Mouse (Mus musculus) spleen, postnatal 10 days (tissue): ENCODE measurements at regions not wholly inside any gene's neighbourhood (a gene's known extent, or its start where the extent isn't known, plus 50 kb on each side); places are given as distances from the start of the nearest gene placed in this dataset.
"Not testable (repeated sequence)": the region's sequence is repeated elsewhere in the genome, so short reads cannot be mapped to it uniquely, and the experiment has no call there.

Experiments used
- DNase-seq, 2 experiments: peaks; one replicate each; pipeline ENCODE4 v3.0.0; 2021 to 2022; ENCODE audit warnings: low spot score in 2 of 2

- not testable (repeated sequence) for DNase-seq
These were observed 814.3 kb downstream of the Dad1 start for GRCm38 (mm10) chr14:53439643-53440042.

DNA sequence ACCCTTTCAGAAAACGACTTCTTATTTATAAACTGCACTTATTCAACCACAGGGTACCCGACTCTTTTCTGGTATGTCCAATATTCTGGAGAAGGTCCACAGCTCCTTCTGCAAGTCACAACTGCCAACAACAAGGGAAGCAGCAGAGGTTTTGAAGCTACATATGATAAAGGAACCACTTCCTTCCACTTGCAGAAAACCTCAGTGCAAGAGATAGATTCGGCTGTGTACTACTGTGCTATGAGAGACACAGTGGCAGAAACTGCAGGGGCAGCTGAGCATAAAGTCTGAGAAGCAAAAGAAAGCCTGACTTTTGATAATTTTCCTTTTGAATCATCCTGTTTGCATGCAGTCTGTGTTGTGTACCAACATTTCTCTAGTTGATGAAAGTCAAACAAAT, 823.8 kb downstream of the Dad1 start:
- not testable (repeated sequence) for DNase-seq

DNA sequence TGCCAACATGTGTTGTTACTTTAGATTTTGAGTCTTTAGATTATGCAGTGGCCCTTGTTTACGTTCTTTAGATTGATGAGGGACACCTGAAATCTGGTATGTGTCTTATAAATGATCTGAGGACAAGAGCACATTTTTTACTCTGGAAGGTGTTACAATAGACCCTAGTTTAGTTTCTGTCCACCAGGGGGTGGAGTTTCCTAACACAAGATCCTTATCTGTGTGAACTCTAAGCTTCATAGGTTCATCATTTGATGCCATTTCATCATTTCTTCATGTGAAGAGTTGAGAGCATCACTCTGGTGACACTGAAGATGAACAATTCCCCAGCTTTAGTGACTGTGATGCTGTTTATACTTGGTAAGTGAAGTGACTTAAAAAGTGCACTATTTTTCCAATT, 825.5 kb downstream of the Dad1 start:
- not testable (repeated sequence) for DNase-seq

GRCm38 (mm10) chr14:53427636-53428035, 826.3 kb downstream of the Dad1 start:
- not testable (repeated sequence) for DNase-seq

- peak in 1 of 2 experiments; percentile 13 for DNase-seq
These were observed 836.9 kb downstream of the Dad1 start for GRCm38 (mm10) chr14:53416955-53417354.

GRCm38 (mm10) chr14:53407500-53408227, 846.2 kb downstream of the Dad1 start:
- DNase-seq, result not testable (repeated sequence)

DNA sequence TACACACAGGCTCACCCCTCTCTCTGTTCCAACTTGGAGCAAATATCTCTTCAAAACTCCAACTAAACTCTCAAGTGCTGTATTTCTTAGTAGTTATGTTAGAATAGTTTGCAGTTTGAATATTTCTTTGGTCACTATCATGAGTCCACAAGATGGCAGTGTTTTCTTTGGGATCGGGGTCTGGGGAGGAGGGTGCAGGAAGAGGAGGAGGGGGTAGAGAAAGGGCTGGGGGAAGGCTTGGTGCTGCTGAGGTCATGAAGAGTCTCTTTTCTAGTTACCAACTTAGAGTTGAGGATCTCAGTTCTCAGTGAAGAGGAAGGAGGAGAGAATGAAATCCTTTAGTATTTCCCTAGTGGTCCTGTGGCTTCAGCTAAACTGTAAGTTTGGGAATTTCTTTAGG, 863.6 kb downstream of the Dad1 start:
- not testable (repeated sequence) for DNase-seq

DNA sequence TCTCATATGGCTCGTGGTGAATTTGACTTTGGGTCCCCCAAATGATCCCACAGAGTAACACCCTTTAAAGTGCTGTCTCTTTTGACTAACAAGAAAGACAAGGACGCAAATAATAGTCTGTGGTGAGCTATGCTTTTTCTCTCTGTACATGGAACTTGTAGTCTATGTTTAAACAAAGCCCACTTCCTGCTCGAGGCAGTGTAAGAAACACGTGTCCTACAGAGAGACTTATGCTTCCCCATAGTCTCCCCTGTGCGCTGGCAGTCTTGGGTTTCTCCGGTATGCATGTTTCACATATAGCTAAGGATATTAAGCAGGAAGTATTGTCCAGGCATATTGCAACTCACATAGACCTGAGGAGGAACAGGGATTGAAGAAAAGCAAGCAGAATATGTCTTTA, 879.0 kb upstream of the Olfr1507 start:
- DNase-seq, result not testable (repeated sequence)

DNA sequence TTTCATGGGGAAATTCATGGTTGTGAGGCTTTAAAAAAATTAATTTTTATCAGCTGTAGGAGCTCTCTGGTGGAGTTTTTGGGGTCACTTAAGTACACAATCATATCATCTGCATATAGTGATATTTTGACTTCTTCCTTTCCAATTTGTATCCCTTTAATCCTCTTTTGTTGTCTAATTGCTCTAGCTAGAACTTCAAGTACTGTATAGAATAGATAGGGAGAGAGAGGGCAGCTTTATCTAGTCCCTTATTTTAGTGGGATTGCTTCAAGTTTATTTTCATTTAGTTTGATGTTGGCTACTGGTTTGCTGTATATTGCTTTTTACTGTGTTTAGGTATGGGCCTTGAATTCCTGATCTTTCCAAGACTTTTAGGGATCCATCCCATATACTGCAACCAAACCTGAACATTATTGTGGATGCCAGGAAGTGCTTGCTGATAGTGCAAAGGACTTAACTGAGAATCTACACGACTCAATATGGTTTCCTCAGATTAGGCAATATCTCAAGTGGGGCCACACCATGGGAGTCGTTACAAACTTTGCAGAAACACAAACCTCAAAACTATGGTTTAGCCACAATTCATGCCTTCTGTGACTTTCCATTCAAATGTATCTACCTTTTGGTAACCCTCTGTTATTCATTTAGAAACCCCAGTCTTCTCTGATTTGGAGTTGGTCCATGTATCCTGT, 878.4 kb upstream of the Olfr1507 start:
- not testable (repeated sequence) for DNase-seq

DNA sequence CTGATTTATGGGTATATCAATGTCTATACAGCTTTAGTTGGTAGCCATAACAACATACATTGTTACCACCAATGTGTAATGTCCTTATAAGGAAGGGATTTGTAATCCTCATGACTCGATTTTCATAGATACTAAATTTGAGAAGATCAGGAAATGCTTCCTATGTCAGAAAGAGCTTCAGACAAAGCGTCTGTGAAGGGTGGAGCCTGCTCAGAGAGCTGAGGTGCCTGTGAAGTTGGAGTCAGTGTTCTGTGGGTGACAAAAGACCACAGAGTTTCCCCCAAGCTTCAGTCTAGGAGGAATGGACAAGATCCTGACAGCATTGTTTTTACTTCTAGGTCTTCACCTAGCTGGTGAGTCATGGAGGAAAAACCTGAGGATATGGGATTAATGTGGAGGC, 874.2 kb upstream of the Olfr1507 start:
- no peak for DNase-seq

GRCm38 (mm10) chr14:53367420-53367819, 871.9 kb upstream of the Olfr1507 start:
- not testable (repeated sequence) for DNase-seq

- peak in 1 of 2 experiments; percentile 24 for DNase-seq
These were observed 868.4 kb upstream of the Olfr1507 start for GRCm38 (mm10) chr14:53363995-53364394.

- DNase-seq, result not testable (repeated sequence)
These were observed 866.5 kb upstream of the Olfr1507 start for GRCm38 (mm10) chr14:53362054-53362453.

DNA sequence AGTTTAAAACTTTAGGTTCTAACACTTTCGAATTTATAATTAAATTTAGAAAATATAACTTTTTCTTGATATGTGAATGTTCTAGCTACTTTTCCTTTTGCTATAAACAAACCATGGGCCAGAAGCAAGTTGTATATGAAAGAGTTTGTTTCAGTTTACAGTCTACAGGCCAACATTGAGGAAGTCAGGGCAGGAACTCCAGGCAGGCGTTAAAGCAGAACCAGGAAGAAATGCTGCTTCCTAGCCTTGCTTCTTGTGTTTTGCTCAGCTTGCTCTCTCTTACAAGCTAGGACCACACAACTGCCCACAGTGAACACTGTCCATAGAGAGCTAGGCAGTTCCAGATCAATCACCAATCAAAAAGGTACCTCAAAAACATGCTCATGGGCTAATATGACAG, 861.9 kb upstream of the Olfr1507 start:
- DNase-seq, result not testable (repeated sequence)

GRCm38 (mm10) chr14:53356783-53357182, 861.2 kb upstream of the Olfr1507 start:
- not testable (repeated sequence) for DNase-seq

DNA sequence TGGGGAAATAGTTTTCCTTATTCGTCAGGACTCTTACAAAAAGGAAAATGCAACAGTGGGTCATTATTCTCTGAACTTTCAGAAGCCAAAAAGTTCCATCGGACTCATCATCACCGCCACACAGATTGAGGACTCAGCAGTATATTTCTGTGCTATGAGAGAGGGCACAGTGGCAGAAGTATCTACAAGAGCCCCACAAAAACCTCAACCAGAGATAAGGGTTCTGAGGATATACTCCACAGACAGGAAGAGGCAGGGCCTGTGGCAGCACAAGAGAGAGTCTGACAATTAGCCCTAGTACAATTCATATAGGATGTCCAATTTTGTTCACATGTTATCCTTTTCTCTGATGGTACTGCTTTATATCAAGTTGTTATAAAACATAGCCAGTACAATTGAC, 855.9 kb upstream of the Olfr1507 start:
- DNase-seq, result not testable (repeated sequence)

- DNase-seq, result not testable (repeated sequence)
These were observed 855.2 kb upstream of the Olfr1507 start for GRCm38 (mm10) chr14:53350780-53351179.

- peak in 1 of 2 experiments; percentile 35 for DNase-seq
These were observed 853.6 kb upstream of the Olfr1507 start for GRCm38 (mm10) chr14:53349111-53349510.

DNA sequence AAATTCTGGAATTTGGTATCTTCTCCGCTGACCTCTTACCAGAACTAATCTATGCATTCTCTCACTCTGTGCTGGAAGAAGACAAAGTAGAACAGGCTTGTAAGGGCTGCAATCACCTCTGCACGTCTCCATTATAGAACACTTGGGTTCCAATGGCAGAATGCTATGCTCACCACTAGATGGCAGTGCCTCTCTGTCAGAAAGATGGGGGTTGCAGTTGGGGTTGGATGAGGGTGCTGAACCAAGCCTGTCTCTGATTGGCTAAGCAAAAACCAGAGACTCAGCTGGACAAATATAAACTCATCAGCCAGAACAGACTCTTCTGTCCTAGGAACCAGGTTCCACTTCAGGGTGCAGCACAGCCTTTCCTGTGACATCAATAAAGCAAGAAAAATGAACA, 850.0 kb upstream of the Olfr1507 start:
- peak in 1 of 2 experiments; percentile 22 for DNase-seq

- not testable (repeated sequence) for DNase-seq
These were observed 848.3 kb upstream of the Olfr1507 start for GRCm38 (mm10) chr14:53343849-53344248.

DNA sequence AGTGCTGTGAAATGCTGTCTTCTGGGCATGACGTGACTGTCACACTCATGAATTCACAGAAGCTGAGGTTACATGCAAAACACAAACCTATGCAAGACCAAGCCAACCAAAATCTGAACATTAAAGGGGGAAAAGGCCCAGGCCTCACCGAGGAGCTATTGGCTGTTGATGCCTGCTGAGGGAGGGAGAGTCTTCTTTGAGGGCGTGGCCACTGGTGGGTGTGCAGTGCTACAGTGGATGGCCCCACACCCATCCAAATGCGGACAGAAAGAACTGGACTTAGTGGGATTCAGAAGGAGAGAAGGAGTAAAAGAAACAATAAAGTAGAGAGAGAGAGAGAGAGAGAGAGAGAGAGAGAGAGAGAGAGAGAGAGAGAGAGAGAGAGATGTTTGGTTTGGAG, 843.6 kb upstream of the Olfr1507 start:
- not testable (repeated sequence) for DNase-seq

GRCm38 (mm10) chr14:53337446-53337845, 841.9 kb upstream of the Olfr1507 start:
- DNase-seq, result not testable (repeated sequence)

- not testable (repeated sequence) for DNase-seq
These were observed 841.2 kb upstream of the Olfr1507 start for GRCm38 (mm10) chr14:53336705-53337104.
